Mouse (Mus musculus) thymus, postnatal 36 days (tissue): ENCODE results near the gene Cherp.

ENCODE experiments used
- DNase-seq, 2 experiments: peaks; one replicate each; pipeline ENCODE4 v3.0.0; 2022; ENCODE audit warnings: mixed read lengths in 2 of 2

The Cherp gene

GRCm38 (mm10) chr8:72470684-72471083 lies 4.3 kb downstream of the Cherp start:
- DNase-seq = no peak

DNA sequence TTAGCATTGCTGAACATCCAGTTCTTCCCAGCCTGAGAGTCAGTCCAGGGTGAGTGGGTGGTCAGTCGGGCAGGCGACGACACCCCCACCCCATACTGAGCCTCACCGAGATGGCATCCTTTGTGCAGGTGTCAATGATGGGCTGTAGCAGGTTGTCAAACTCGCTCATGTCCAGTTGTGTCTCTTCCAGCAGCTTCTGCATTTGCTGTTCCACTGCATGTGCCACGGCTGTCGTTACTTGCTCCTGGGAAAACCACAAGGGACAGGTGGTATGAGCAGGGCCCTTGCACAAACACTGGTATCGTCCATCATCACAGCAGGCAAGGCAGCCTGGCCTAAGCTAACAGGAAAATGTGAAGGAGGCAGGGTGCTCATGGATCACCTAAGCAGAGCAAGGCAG lies 5.0 kb downstream of the Cherp start:
- DNase-seq = no peak

DNA sequence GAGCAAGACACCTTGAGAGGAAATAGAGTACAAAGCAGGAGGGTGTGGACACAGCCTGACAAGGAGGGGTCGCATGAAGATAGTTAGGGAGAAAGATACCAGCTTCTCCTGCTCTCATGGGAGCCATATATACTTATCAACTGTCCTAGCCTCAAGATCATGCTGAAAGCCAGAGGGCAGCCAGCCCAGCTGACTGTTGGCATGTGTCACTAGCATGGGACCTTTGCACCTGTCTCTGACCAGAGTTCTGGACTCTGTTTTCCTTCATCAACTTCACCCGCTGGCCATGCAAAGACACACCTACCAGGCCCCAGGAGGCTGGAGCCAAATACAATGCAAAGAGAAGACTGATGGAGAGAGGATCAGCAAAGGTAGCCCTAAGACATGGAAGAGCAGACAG lies 5.8 kb downstream of the Cherp start:
- no peak for DNase-seq

GRCm38 (mm10) chr8:72464211-72464610 lies 10.8 kb downstream of the Cherp start:
- no peak for DNase-seq

- no peak for DNase-seq
Observed at GRCm38 (mm10) chr8:72459881-72460533, 15.0 kb downstream of the Cherp start.

DNA sequence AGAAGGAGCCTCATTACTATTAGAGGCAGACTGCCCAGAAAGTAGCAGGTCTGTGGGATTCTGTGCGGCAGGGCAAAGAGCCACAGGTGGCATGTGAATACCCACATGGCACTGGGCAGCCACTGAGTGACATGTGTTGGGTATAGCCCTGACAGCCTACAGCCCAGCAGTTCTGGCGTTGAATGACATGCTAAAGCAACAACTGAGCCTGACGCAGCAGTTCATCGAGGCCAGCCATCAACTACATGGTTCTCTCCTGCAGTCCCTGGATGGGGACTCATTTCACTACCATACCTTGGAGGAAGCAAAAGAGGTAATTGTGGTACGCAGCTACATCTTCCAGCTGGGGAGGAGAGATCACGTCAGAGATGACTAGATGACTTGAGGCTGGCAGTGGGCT lies 16.6 kb downstream of the Cherp start:
- no peak for DNase-seq

DNA sequence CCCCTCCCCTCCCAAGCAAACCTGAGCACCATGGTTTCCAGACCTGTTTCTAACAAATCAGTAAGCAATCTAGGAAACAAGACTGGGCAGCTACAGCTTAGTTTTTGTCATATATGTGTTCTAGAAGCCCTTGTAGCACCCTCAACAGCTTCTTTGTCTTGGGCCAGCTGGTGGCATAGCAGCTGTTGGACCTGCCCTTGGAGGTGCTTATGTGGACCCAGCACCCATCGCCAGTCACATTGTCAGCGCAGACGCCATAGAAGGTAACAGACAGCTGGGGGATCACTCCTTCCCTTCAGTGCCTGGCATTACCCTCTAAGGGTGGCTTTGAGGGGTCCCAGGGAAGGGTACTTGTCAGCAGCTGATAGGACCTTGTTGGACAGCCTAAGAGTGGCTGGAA lies 17.2 kb downstream of the Cherp start:
- no peak for DNase-seq

- no peak for DNase-seq
Observed at GRCm38 (mm10) chr8:72455317-72455716, 19.7 kb downstream of the Cherp start.

DNA sequence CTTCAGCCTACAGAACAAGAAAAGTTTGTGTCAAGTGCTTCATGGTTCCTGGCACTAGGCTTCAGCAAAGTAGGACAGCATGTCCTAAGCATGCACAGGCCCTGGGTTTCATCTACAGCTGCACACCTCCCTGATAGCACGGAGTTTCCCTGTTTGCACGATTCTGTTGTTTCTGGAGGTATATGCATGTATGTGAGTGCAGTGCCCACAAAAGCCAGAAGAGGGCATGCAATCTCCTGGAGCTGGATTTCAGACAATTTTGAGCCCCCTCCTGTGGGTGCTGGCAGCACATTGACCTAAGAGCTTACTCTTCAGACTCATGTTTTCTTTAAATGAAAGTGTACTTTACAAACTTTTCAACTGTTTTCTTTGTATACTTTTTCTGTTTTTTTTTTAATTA lies 21.1 kb downstream of the Cherp start:
- DNase-seq = no peak

DNA sequence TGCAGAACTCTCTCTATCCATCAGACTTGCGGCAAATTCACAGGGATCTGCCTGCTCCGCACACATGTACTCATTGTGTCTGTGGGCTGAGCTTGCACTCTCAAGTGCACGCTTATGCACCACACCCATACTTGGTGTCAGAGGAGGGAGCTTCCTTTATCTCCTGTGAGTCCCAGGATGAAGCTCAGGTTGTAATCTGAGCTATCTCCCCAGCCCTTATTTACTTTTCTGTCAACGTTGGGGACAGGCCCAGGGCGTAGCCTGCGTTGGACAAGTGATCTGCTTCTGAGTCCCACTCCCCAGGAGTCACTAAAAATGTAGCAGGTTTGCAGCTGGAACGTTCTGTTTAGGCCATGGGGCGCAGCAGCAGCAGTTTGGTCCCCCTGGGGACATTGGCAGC lies 23.5 kb downstream of the Cherp start:
- no peak for DNase-seq

GRCm38 (mm10) chr8:72445071-72445470 lies 30.0 kb downstream of the Cherp start:
- no peak for DNase-seq

- no peak for DNase-seq
Observed at GRCm38 (mm10) chr8:72443994-72444350, 31.1 kb downstream of the Cherp start.

- peak; percentile 97 to 99 for DNase-seq
Observed at GRCm38 (mm10) chr8:72443338-72443993, 31.6 kb downstream of the Cherp start, which contains the start of the genes Calr3 and 1700030K09Rik. Calr3 (minus strand) TSS chr8:72443870. 1700030K09Rik (plus strand) TSS chr8:72443880.

DNA sequence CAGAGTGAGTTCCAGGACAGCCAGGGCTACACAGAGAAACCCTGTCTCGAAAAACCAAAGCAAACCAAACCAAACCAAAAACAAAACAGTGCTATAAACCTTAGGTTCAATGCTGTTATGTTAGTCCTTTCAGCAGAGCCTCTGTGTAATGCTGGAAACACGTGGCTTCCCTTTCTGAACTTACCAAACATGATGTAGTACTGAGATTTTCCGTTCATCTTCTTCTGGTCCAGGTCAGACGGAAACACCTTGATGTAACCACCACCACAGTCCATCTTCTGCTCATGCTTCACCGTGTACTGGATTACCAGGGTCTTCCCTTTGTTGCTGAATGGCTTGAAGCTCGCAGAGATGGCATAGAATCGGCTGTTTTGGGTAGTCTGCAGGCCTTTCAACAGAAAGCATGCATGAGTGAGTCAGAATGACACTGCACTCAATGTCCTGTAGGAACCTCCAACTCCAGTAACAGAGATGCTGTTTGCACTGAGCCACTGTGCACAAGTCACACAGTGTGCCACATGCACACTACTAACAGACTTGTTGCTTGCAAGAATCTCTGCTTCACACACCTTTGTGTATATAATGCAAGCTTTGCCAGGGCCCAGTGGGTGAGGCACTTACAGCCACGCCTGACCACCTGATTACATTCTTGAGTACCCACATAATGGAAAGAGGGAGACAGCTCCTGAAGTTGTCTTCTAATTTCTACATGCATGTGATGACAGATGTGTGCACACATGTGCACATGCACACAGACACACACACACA lies 36.6 kb downstream of the Cherp start:
- no peak for DNase-seq

DNA sequence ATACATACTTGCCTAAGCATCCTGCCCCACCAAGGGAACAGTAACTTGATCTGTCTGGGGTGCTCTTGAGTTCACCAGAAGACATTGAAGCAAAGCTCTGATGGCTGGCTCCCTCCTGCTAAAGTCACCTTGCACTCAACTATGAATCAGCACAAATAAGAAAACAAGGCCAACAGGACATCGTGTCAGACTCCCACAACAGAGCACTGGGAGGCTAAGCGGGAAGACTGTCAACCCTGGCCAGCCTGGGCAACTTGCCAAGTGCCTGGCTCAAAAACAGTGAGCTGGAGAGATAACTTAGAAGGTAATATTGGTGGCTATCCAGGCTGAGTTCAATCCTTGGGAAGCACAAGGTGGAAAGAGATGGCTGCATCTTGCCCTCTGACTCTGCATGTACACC lies 40.1 kb downstream of the Cherp start:
- DNase-seq = no peak

GRCm38 (mm10) chr8:72429676-72430075 lies 45.4 kb downstream of the Cherp start:
- DNase-seq = peak; percentile 51 to 53

DNA sequence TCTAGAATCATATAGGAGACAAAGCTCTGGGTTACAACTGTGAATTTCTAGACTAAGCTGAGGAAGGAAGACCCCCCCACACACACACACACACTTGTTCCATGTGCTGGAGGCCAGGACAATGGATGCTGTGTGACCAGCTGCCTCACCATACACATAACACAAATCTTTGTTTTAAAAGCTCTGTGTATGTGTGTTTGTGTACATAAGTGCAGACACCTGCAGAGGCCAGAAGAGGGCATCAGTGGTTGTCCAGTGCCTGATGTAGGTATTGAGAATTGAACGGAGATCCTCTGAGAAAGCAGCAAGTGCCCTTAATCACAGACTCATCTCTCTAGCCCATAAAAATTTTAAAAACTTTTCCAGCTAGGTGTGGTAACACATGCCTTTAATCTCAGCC lies 52.1 kb downstream of the Cherp start:
- no peak for DNase-seq

- peak; percentile 99 for DNase-seq
Observed at GRCm38 (mm10) chr8:72421362-72422335, 53.4 kb downstream of the Cherp start, which contains the start of gene Eps15l1. Eps15l1 (minus strand) TSS chr8:72421460.

- peak; percentile 61 to 73 for DNase-seq
Observed at GRCm38 (mm10) chr8:72420571-72421361, 54.3 kb downstream of the Cherp start.

DNA sequence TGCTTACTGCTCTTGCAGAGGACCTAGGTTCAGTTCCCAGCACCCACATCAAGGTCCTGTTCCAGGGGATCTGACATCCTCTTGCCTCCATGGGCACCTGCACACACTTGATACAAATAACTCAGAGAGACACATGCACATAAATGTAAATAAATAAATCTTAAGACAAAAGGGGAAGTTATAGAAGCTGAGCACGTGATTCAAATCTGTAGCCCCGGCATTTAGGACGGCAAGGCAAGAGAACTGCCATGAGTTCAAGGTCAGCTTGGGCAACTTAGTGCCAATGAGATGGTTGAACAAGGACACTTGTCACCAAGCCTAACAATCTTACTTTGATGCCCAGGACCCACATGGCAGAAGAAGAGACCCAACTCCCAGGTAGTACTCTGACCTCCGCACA lies 57.0 kb downstream of the Cherp start:
- no peak for DNase-seq

- DNase-seq = no peak
Observed at GRCm38 (mm10) chr8:72415252-72415651, 59.8 kb downstream of the Cherp start.

DNA sequence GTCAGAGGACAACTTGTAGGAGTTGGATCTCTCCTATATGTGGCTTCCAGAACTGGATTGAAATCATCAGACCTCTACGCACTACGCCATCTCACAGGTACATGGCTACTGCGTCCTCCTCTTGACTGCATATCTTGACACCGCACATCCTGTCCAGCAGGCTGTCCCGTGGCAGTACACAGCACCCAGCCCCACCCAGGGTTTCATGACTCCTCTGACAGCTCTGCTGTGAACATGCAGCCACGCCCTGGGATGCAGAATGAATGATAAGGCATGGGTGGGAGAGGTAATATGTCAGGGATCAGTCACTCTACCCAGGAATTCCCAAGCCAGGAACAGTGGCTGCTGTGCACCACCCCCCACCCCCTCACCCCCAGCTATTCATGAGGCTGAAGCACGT lies 61.2 kb downstream of the Cherp start:
- no peak for DNase-seq
